Comparison of ENCODE assay signal across 25 mouse cellular contexts in the genomic region with DNA sequence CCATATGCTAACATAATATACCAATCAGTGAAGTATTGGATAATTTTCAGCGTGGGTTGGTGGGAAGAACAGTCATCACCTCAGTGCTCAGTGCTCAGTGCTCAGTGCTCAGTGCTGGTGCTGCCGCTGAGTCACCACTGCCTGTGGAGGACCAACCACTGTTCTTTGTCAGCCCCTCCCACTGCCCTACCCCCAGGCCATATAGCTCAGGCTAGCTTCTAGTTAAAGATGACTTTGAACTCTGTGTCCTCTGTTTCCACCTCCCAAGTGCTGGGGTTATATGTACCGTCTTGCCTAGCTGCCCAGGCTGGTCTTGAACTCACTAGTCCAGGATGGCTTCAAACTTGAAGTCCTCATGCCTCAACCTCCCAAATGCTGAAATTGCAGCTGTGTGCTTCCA.
"Had no signal": no experiment of that assay in that cellular context is flagged by ENCODE, and none has a peak within 500 bp of the region (broad histone marks: within the 10 kb centered on the region; RNA-seq: fewer than 3 reads in every experiment).

No protein-coding gene starts in this region.

- DNase-seq: gastrocnemius, adult 2 months; gastrocnemius, postnatal 10 days; gastrocnemius, postnatal 25 days; heart, postnatal 10 days; heart, postnatal 4 days; kidney, adult 11 months; kidney, adult 2 months; kidney, adult 9 months; kidney, postnatal 14 days; kidney, postnatal 36 days; left cerebral cortex, postnatal 4 days had no signal

- H3K27ac ChIP-seq: gastrocnemius, adult 2 months; heart, embryonic 10.5 days; hindbrain, embryonic 10.5 days; hindbrain, embryonic 12.5 days; hindbrain, embryonic 14.5 days; hindbrain, postnatal 0 days; kidney, embryonic 15.5 days; kidney, postnatal 0 days; left cerebral cortex, adult 2 months; limb, embryonic 13.5 days; limb, embryonic 15.5 days; liver, embryonic 12.5 days; liver, embryonic 14.5 days had no signal

- H3K27me3 ChIP-seq: heart, embryonic 12.5 days; hindbrain, embryonic 12.5 days; kidney, embryonic 15.5 days; limb, embryonic 13.5 days; limb, embryonic 15.5 days; liver, embryonic 12.5 days had no signal

- H3K9ac ChIP-seq: heart, embryonic 12.5 days; hindbrain, embryonic 12.5 days; hindbrain, embryonic 14.5 days; kidney, embryonic 15.5 days; limb, embryonic 13.5 days; limb, embryonic 15.5 days; liver, embryonic 12.5 days; liver, embryonic 14.5 days had no signal

- H3K36me3 ChIP-seq: heart, embryonic 10.5 days; heart, embryonic 12.5 days; hindbrain, embryonic 10.5 days; hindbrain, embryonic 12.5 days; kidney, embryonic 15.5 days; limb, embryonic 13.5 days; limb, embryonic 15.5 days; liver, embryonic 12.5 days had no signal

- ATAC-seq: hindbrain, postnatal 0 days; intestine, embryonic 16.5 days; liver, embryonic 12.5 days had no signal

- H3K9me3 ChIP-seq: heart, embryonic 10.5 days; heart, embryonic 12.5 days; hindbrain, embryonic 10.5 days; hindbrain, embryonic 12.5 days; kidney, embryonic 15.5 days; limb, embryonic 13.5 days; limb, embryonic 15.5 days had no signal

- H3K4me1 ChIP-seq: heart, embryonic 10.5 days; heart, embryonic 12.5 days; hindbrain, embryonic 10.5 days; hindbrain, embryonic 12.5 days; limb, embryonic 13.5 days; limb, embryonic 15.5 days; liver, embryonic 12.5 days had no signal

- H3K4me2 ChIP-seq: heart, embryonic 12.5 days; hindbrain, embryonic 12.5 days; hindbrain, embryonic 14.5 days; kidney, embryonic 15.5 days; limb, embryonic 13.5 days; limb, embryonic 15.5 days; liver, embryonic 12.5 days had no signal

- H3K4me3 ChIP-seq: gastrocnemius, adult 2 months; heart, embryonic 10.5 days; heart, embryonic 12.5 days; hindbrain, embryonic 10.5 days; hindbrain, embryonic 12.5 days; kidney, embryonic 15.5 days; left cerebral cortex, adult 2 months; limb, embryonic 13.5 days; limb, embryonic 15.5 days; liver, embryonic 12.5 days had no signal
